10 mouse cellular contexts compared by ENCODE assay signal in the genomic region with DNA sequence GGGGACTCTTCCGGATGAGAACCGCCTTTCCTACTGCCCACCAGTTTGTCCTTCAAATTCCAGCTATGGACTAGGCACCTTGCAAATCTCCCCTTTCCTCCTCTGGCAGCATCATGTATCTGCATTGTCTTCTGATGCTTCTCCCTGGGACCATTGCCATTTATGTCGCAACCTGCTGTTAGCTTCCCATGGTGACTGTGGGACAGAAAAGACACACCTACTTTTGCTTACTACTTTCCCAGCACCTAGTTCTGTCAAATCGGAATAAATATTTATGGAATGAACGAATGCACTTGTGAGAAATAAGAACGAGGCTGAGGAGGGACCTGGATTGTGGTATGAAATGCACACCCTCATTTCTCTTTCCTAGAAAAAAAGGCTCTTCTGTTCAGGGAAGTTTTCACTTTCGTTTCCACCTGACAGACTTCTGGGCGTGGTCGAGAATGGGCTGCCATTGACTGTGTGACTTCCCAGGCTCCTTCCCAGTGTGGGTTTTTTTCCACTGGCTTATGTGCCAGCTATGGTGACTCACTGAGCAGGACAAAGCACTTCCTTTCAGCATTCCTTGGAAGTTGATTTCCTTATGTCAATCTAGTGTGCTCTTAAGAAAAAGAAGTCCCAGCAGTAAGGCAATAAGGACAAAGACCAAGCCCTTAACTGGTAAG. TPM values are rescaled to one million over a fixed set of nuclear protein-coding genes. Genes with fewer than 3 reads are reported as not detected.
A peak's percentile ranks its signal among the peaks of the same experiment; 100 is the strongest.
DNase-seq lines count a peak whose midpoint lies in the region; ATAC-seq and TF ChIP-seq lines count a peak whose summit lies in the region.
"Had no signal": no experiment of that assay in that cellular context is flagged by ENCODE, and none has a peak within 500 bp of the region (broad histone marks: within the 10 kb centered on the region; RNA-seq: fewer than 3 reads in every experiment).

No protein-coding gene starts in this region.

- TF ChIP-seq CTCF in stomach, postnatal 0 days (IDR thresholded peaks at IDR 0.05; ENCODE audit: low read depth), result no peak

- no peak for TF ChIP-seq EP300 in stomach, postnatal 0 days (optimal IDR thresholded peaks at IDR 0.05)

- H3K4me2 ChIP-seq in stomach, postnatal 0 days (replicated peaks; ENCODE audit: low read depth), result peak overlapping the region; percentile 36

- peak overlapping the region; percentile 17 for H3K4me3 ChIP-seq in megakaryocyte, embryonic 14.5 days (replicated peaks)
- no peak overlapping the region for H3K4me3 ChIP-seq in stomach, postnatal 0 days (ENCODE audit: low read depth, low read length)

- H3K27ac ChIP-seq in stomach, postnatal 0 days (replicated peaks), result peak overlapping the region; percentile 67

- no peak overlapping the region for H3K9ac ChIP-seq in stomach, postnatal 0 days (ENCODE audit: low read length)

- no peaks in the 10 kb centered on the region for H3K27me3 ChIP-seq in megakaryocyte, embryonic 14.5 days (replicated peaks)
- no peaks in the 10 kb centered on the region for H3K27me3 ChIP-seq in stomach, postnatal 0 days (ENCODE audit: control insufficient read depth, insufficient read depth, low read length)

- no peaks in the 10 kb centered on the region for H3K36me3 ChIP-seq in megakaryocyte, embryonic 14.5 days (replicated peaks; ENCODE audit: low read length)
- no peaks in the 10 kb centered on the region for H3K36me3 ChIP-seq in stomach, postnatal 0 days (ENCODE audit: control insufficient read depth, insufficient read depth, low read length)

- H3K9me3 ChIP-seq in megakaryocyte, embryonic 14.5 days, result no peaks in the 10 kb centered on the region
- H3K9me3 ChIP-seq in stomach, postnatal 0 days (ENCODE audit: control insufficient read depth, low read length), result no peaks in the 10 kb centered on the region

- peaks cover 25% of the 10 kb centered on the region for H3K4me1 ChIP-seq in megakaryocyte, embryonic 14.5 days
- H3K4me1 ChIP-seq in stomach, postnatal 0 days (replicated peaks; ENCODE audit: control insufficient read depth, insufficient read depth), result 0 out of 2 replicates have a peak, but pooled peaks cover 3% of the 10 kb centered on the region

- no peak for ATAC-seq in megakaryocyte, adult 5-6 weeks (ENCODE audit: poor library complexity, severe bottlenecking)
- peak; percentile 93 for ATAC-seq in stomach, postnatal 0 days (ENCODE audit: low FRiP score, low TSS enrichment)
- ATAC-seq in erythroid progenitor cell, adult 5-6 weeks (replicated peaks; ENCODE audit: low FRiP score, poor library complexity, severe bottlenecking), result no peak

- 56% methylated on average over 9 of the region's 9 CpGs for WGBS in stomach, postnatal 0 days

- peak; percentile 73 to 79 for DNase-seq in heart, adult 9 months (ENCODE audit: low spot score in 2 of 2)
- peak; percentile 71 to 79 for DNase-seq in kidney, postnatal 25 days
- peak; percentile 78 for DNase-seq in stomach, postnatal 0 days (ENCODE audit: low spot score)
- DNase-seq in right cerebral cortex, postnatal 10 days (ENCODE audit: low spot score in 2 of 2), result no peak
- DNase-seq in left cerebral cortex, adult 11 months (ENCODE audit: low spot score), result no peak
- DNase-seq: embryo, embryonic 11 days had no signal

RNA-seq across cellular contexts. Expression of a gene that starts 2.8 kb away (rescaled TPM):
- polyA plus RNA-seq in megakaryocyte, embryonic 14.5 days (2012; ENCODE audit: insufficient read depth, low replicate concordance), result not detected in 2 replicates
- not detected in 2 replicates for total RNA-seq in megakaryocyte, adult 5-6 weeks (2015)
- total RNA-seq in megakaryocyte, adult 5-6 weeks (2017), result not detected in 2 replicates
- polyA plus RNA-seq in stomach, postnatal 0 days (2015; fragmentation: Nextera tagmentation; extraction: Ambion mirVana), result 2.9 and 3.0 TPM in 2 replicates
- not detected in 2 replicates for total RNA-seq in erythroid progenitor cell, adult 5-6 weeks (2015; ENCODE audit: low replicate concordance)
- not detected in 2 replicates for total RNA-seq in erythroid progenitor cell, adult 5-6 weeks (2017; ENCODE audit: low replicate concordance)
- total RNA-seq: hematopoietic stem cell, adult 5-6 weeks had no signal

RNA-seq across cellular contexts. Expression of a gene that starts 16.4 kb away (rescaled TPM):
- 0.63 TPM in 1 of 2 replicates, not detected in the other for polyA plus RNA-seq in megakaryocyte, embryonic 14.5 days (2012; ENCODE audit: insufficient read depth, low replicate concordance)
- 10.8 and 19.6 TPM in 2 replicates for total RNA-seq in megakaryocyte, adult 5-6 weeks (2015)
- 15.0 and 17.3 TPM in 2 replicates for total RNA-seq in megakaryocyte, adult 5-6 weeks (2017)
- 7.1 and 8.8 TPM in 2 replicates for polyA plus RNA-seq in stomach, postnatal 0 days (2015; fragmentation: Nextera tagmentation; extraction: Ambion mirVana)
- 25.6 and 33.1 TPM in 2 replicates for total RNA-seq in erythroid progenitor cell, adult 5-6 weeks (2015; ENCODE audit: low replicate concordance)
- 29.3 and 33.0 TPM in 2 replicates for total RNA-seq in erythroid progenitor cell, adult 5-6 weeks (2017; ENCODE audit: low replicate concordance)

Comparison
In these comparisons a context has a peak if more than half of its experiments do, and no peak if none do; other contexts are left out.
1. DNase-seq: peak in heart, adult 9 months (2 of 2), kidney, postnatal 25 days (2 of 2) and stomach, postnatal 0 days (single experiment); none in right cerebral cortex, postnatal 10 days (0 of 2) and left cerebral cortex, adult 11 months (single experiment).